Mouse (Mus musculus) myocyte (in vitro differentiated cells): ENCODE measurements around the gene Lbr.

Experiments
- CEBPB ChIP-seq: IDR thresholded peaks from 2 replicates; pipeline ENCODE4 v1.6.1; 2011; ENCODE audit warnings: mild to moderate bottlenecking, moderate library complexity; ENCODE audit not compliant: poor library complexity, insufficient read depth, severe bottlenecking
- E2F4 ChIP-seq: IDR thresholded peaks from one replicate; pipeline ENCODE4 v1.6.1; 2011; ENCODE audit warnings: mild to moderate bottlenecking, control low read depth, moderate library complexity; ENCODE audit not compliant: insufficient read depth
- MAX ChIP-seq: IDR thresholded peaks from one replicate; pipeline ENCODE4 v1.6.1; 2011; ENCODE audit warnings: low read depth, mild to moderate bottlenecking, control low read depth
- MYOD1 ChIP-seq, 3 experiments: IDR thresholded peaks; one replicate each; pipeline ENCODE4 v1.6.1; 2011; ENCODE audit warnings: control low read depth in 2 of 3, low read depth in 2 of 3, mild to moderate bottlenecking in 2 of 3, moderate library complexity in 1 of 3; ENCODE audit not compliant: insufficient read length in 2 of 3, control insufficient read depth in 1 of 3
- MYOG ChIP-seq, 3 experiments: IDR thresholded peaks; one replicate each; pipeline ENCODE4 v1.6.1; 2011; ENCODE audit warnings: control low read depth in 2 of 3, low read depth in 2 of 3, mild to moderate bottlenecking in 2 of 3; ENCODE audit not compliant: insufficient read length in 2 of 3, control insufficient read depth in 1 of 3, insufficient read depth in 1 of 3
- POLR2A ChIP-seq: IDR thresholded peaks from one replicate; pipeline ENCODE4 v1.6.1; 2011; ENCODE audit warnings: low read depth, mild to moderate bottlenecking, control low read depth, moderate library complexity; ENCODE audit not compliant: insufficient read length
- POLR2AphosphoS2 ChIP-seq: IDR thresholded peaks from one replicate; pipeline ENCODE4 v1.6.1; 2011; ENCODE audit warnings: low read depth, control low read depth; ENCODE audit not compliant: insufficient read length
- REST ChIP-seq: IDR thresholded peaks from one replicate; pipeline ENCODE4 v1.6.1; 2011; ENCODE audit warnings: mild to moderate bottlenecking, control low read depth, moderate library complexity; ENCODE audit not compliant: insufficient read depth, insufficient read length
- TCF12 ChIP-seq: IDR thresholded peaks from one replicate; pipeline ENCODE4 v1.6.1; 2011; ENCODE audit warnings: mild to moderate bottlenecking, control low read depth; ENCODE audit not compliant: poor library complexity, insufficient read depth, severe bottlenecking
- USF1 ChIP-seq: IDR thresholded peaks from one replicate; pipeline ENCODE4 v1.6.1; 2011; ENCODE audit warnings: low read depth, mild to moderate bottlenecking, control low read depth, moderate library complexity

GRCm38 (mm10) chr1:181826716-181827115, 16.1 kb downstream of the Lbr start:
- TF ChIP-seq POLR2A: no peak
- TF ChIP-seq MYOG (IDR thresholded peaks at IDR 0.05; ENCODE audit: control insufficient read depth in 1 of 3, insufficient read depth in 1 of 3, insufficient read length in 2 of 3, low read depth in 2 of 3): no peak
- no peak for TF ChIP-seq CEBPB
- TF ChIP-seq POLR2AphosphoS2: no peak
- TF ChIP-seq USF1: no peak
- no peak for TF ChIP-seq E2F4
- no peak for TF ChIP-seq TCF12
- peak in 1 of 3 experiments; percentile 39 for TF ChIP-seq MYOD1 (IDR thresholded peaks at IDR 0.05; ENCODE audit: control insufficient read depth in 1 of 3, insufficient read length in 2 of 3, low read depth in 2 of 3)
- no peak for TF ChIP-seq MAX
- TF ChIP-seq REST: no peak
